Mouse (Mus musculus): ENCODE data around the gene Vmn1r185.
"Not testable (repeated sequence)": the region's sequence is repeated elsewhere in the genome, so short reads cannot be mapped to it uniquely, and the experiment has no call there.

Vmn1r185 gene

DNA sequence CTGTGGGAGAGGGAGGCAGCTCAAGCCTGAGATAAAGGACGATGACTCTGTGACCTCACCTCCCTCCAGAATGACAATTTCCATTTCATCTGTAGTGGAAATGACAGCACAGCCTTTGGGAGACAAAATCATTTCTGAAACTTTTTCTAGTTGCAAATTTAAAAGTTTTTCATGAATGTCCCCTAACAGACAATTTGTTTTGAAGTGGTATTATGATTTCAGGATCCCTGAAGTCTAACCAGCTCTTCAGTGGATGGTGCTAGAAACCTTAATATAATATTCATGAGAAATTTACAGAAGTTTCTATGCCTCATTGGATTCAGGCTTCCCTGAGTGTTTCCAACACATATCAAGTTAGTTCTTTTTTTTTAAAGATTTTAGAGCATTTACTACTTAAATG is at the start of gene Vmn1r185:
Gene Vmn1r185 (minus strand): TSS at position 101 of the 400 bp plus-strand sequence.
- DNase-seq: not testable (repeated sequence)

DNA sequence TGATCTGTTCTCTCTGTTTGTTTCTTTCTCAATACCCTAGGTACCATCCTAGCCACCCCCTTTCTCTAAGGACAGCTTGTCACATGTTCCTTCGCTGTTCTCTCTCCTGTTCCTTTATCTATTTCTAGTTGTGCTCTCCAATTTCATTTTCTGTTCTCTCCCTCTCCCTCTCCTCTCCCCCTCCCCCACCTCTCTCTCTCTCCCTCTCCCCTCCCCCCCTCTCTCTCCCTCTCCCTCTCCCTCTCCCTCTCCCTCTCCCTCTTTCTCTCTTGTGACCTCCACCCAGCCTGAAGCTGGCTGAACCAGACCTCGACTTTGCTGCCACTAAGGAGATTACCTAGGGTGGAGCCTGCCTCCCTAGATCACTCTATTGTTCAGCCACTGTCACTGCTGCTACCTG is 49.2 kb upstream of the Vmn1r185 start:
- DNase-seq: not testable (repeated sequence)

DNA sequence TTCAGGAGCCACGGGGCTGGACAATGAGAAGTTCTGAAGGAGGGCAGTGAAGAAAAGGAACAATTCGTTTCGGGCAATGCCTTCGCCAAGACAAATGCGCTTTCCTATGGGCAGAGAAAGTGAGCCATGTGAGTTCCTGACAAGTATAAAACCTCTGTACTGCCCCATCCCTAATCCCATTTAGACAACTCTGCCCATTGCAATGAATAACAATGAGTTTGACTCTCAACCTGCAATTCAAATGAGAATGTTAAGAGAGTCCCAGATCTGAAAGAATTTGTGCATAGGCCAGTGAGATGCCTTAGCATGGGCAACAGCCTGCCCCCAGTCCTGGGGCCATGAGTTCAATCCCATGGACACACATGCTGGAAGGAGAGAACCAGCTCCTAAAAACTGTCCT is 47.7 kb upstream of the Vmn1r185 start:
- DNase-seq: no peak

DNA sequence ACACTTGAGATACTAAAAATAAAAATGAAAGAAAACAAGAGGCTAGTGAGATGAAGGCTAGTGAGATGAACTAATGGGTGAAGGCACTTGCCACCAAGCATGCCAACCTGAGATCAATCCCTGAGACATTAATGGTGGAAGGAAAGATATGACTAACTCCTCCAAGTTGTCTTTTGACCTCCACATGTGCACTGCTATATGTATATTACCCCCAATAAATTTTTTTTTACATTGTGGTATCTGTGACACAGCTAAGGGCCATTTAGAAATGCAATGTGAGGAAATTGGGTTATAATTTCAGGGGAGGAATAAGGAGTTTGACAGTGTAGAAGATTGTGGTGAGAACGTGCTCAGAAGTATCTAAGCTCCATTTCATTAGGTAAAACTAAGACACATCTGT is 28.5 kb downstream of the Vmn1r185 start:
- no peak for DNase-seq

DNA sequence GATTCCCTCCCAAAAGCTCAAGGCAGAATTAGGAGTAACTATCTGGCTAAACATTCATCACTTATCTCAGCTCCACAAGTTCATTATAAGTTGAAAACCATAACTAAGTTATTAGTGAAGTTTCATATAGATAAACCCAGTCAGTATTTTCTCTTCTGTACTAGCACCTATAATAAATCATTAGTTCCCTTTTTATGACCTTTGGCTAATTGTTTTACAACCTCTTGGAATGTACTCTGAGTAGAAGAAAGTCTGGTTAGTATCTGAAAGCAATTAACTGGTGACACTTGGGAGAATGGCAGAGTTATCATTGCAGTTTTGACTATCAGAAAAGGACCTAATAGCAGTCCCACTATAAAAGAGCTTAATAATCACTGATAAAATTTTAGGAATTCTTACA is 29.2 kb downstream of the Vmn1r185 start:
- DNase-seq: no peak

Data from cerebellum, adult 8-10 months (tissue).